Mouse (Mus musculus): ENCODE results near the gene Gck. TPM values are rescaled to one million over a fixed set of nuclear protein-coding genes. Genes with fewer than 3 reads are reported as not detected.
"Not testable (repeated sequence)": the region's sequence is repeated elsewhere in the genome, so short reads cannot be mapped to it uniquely, and the experiment has no call there.

The Gck gene
- polyA plus RNA-seq, 1 experiment from 2014 or later, result 0.48 TPM

DNA sequence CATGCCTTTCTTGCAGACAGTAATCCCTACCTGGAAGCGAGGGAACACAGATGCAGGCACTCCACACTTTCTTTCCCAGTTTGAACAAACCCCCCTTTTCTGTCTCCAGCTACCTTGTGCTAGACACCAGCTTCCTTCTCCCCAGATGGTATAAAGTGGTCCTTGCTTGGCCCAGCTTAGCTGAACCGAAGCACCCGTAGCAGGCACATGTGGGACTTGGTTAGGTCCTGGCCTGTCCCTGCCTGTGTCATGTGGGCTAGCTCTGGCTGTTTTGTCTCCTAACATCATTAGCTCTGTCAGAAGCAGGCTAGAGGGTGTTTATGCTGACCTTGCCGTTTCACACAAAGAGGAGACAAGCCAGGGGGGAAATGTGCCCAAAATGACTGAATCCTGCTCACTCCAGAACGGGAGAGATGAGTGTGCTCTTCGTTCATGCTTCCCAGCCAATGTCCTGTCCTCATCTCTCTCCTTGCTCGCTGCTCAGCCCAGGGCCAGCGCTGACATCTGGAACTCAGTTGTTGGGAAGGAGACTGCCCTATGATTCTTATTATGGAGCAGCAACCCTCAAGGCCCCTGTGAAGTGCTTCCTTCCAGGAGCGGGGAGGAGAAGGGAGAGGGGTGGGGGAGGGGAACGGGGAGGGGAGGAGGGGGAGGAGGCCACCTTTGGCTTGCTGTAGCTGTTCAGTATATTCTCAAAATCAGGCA lies 1.2 kb downstream of the Gck start:
- H3K27me3 ChIP-seq (ENCODE audit: control insufficient read depth, insufficient read depth, low read depth, low read length), result no peaks in the 10 kb centered on the region
- H3K9ac ChIP-seq (ENCODE audit: low read depth, low read length), result no peak overlapping the region
- 35% methylated on average over 10 of the region's 10 CpGs for WGBS (ENCODE audit: insufficient replicate concordance)

DNA sequence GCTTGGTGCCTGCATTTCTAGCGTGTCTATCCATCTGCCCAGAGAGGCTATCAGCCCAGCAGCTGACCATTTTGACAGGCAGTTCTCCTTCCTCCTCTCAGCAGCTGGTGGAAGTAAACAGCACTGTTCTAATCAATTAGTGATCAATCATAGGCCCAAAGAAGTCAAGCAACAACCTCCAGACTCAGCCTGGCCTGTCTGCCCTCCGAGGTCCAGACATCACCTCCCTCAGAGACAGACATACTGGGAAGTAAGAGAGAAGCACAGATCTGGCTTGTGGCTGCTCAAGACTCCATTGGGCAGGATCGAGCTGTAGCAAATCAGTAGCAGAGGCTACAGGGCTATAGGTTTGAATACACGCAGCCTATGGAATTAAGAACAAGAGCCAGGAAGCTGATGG lies 2.1 kb downstream of the Gck start:
- 46% methylated on average over 4 of the region's 4 CpGs for WGBS (ENCODE audit: insufficient replicate concordance)
- H3K4me1 ChIP-seq (ENCODE audit: control insufficient read depth, low read depth, low read length), result no peaks in the 10 kb centered on the region; the same call in 1 of the 2 replicates
- H3K9me3 ChIP-seq (replicated peaks; ENCODE audit: control insufficient read depth, low read length), result no peaks in the 10 kb centered on the region
- H3K4me2 ChIP-seq (ENCODE audit: low read depth, low read length), result no peak overlapping the region
- H3K27ac ChIP-seq (ENCODE audit: low read length), result no peak overlapping the region
- H3K36me3 ChIP-seq (ENCODE audit: control insufficient read depth, insufficient read depth), result no peaks in the 10 kb centered on the region
- H3K4me3 ChIP-seq (ENCODE audit: low read depth, low read length), result no peak overlapping the region
- H3K9ac ChIP-seq (ENCODE audit: low read depth, low read length), result no peak overlapping the region
- no peak for ATAC-seq (ENCODE audit: low read depth)
- no peaks in the 10 kb centered on the region for H3K27me3 ChIP-seq (ENCODE audit: control insufficient read depth, insufficient read depth, low read depth, low read length)

More for the DNA sequence above, 1.2 kb downstream of the Gck start:
- no peaks in the 10 kb centered on the region for H3K36me3 ChIP-seq (ENCODE audit: control insufficient read depth, insufficient read depth)
- ATAC-seq (ENCODE audit: low read depth), result no peak
- H3K4me3 ChIP-seq (ENCODE audit: low read depth, low read length), result no peak overlapping the region
- no peak overlapping the region for H3K4me2 ChIP-seq (ENCODE audit: low read depth, low read length)
- no peaks in the 10 kb centered on the region; the same call in 1 of the 2 replicates for H3K4me1 ChIP-seq (ENCODE audit: control insufficient read depth, low read depth, low read length)
- no peaks in the 10 kb centered on the region for H3K9me3 ChIP-seq (replicated peaks; ENCODE audit: control insufficient read depth, low read length)
- no peak overlapping the region for H3K27ac ChIP-seq (ENCODE audit: low read length)

DNA sequence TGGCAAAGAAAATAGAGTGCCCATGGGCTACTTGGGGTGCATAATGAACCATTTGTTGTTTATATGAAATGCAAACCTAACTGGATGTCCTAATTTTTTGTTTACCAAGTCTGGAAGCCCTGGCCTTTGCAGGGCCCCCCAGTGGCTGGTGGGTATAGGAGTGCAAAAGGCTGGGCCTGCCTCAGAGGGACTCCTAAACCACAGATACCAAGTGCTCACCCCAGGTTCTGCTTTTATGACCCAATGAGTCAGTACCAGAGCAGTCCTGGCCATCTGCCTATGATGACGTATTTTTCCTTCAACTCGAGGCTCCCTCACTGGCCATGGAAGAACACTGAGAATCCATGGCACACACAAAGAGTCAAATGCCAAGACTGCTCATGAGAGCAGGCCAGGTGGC lies 4.8 kb downstream of the Gck start:
- 50% methylated on average over 2 of the region's 2 CpGs for WGBS (ENCODE audit: insufficient replicate concordance)
- ATAC-seq (ENCODE audit: low read depth), result no peak
- H3K36me3 ChIP-seq (ENCODE audit: control insufficient read depth, insufficient read depth), result no peaks in the 10 kb centered on the region

DNA sequence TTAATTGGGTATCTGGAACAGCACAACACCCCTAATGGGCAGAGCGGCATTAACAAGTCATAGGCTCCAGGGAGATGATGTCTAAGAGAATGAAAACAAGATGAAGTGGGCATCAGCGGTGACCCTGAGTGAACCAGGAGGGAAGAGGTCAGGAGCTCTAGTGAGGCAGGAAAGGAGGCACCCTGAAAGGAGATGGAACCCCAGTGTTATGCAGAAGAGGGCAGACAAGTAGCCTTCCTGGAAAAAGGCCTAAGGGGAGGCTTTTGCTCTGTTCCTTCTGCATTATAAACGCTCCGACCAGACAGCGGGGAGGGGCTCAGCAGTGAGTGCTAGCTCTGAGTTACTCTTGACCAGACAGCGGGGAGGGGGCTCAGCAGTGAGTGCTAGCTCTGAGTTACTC lies 6.9 kb downstream of the Gck start:
- Histone ChIP-seq H3K27me3 (ENCODE audit: control insufficient read depth, insufficient read depth, low read depth, low read length) (no peaks in the 10 kb centered on the region), H3K9me3 (replicated peaks; ENCODE audit: control insufficient read depth, low read length) (no peaks in the 10 kb centered on the region), H3K27ac (ENCODE audit: low read length) (no peak overlapping the region), H3K4me2 (ENCODE audit: low read depth, low read length) (no peak overlapping the region), H3K4me3 (ENCODE audit: low read depth, low read length) (no peak overlapping the region), H3K4me1 (ENCODE audit: control insufficient read depth, low read depth, low read length) (no peaks in the 10 kb centered on the region), H3K36me3 (ENCODE audit: control insufficient read depth, insufficient read depth) (no peaks in the 10 kb centered on the region), H3K9ac (ENCODE audit: low read depth, low read length) (no peak overlapping the region)
- 65% methylated on average over 6 of the region's 6 CpGs for WGBS (ENCODE audit: insufficient replicate concordance)
- no peak for ATAC-seq (ENCODE audit: low read depth)

More for the DNA sequence above, 4.8 kb downstream of the Gck start:
- no peak overlapping the region for H3K4me2 ChIP-seq (ENCODE audit: low read depth, low read length)
- H3K27me3 ChIP-seq (ENCODE audit: control insufficient read depth, insufficient read depth, low read depth, low read length), result no peaks in the 10 kb centered on the region
- H3K9me3 ChIP-seq (replicated peaks; ENCODE audit: control insufficient read depth, low read length), result no peaks in the 10 kb centered on the region
- H3K4me1 ChIP-seq (ENCODE audit: control insufficient read depth, low read depth, low read length), result no peaks in the 10 kb centered on the region; the same call in 1 of the 2 replicates
- no peak overlapping the region for H3K4me3 ChIP-seq (ENCODE audit: low read depth, low read length)
- no peak overlapping the region for H3K27ac ChIP-seq (ENCODE audit: low read length)
- no peak overlapping the region for H3K9ac ChIP-seq (ENCODE audit: low read depth, low read length)

DNA sequence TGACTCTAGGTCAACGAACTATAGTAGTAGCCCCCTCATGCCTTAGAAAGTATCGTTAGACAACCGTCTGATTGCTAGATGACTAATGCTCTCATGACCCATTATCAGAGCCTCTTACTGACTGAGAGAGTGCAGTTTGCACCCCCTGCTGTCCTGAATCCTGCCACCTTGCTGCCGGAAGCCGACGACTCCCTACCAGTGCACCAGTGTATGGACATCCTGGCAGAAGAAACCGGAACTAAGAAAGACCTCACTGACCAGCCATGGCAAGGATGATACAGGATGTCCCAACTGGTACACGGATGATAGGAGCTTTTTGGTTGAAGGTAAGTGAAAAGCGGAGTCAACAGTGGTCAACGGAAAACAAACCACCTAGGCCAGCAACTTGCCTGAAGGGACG lies 15.3 kb downstream of the Gck start:
- not testable (repeated sequence) for H3K4me3 ChIP-seq (ENCODE audit: low read depth, low read length); H3K4me1 ChIP-seq (ENCODE audit: control insufficient read depth, low read depth, low read length); H3K27me3 ChIP-seq (ENCODE audit: control insufficient read depth, insufficient read depth, low read depth, low read length); H3K27ac ChIP-seq (ENCODE audit: low read length); H3K36me3 ChIP-seq (ENCODE audit: control insufficient read depth, insufficient read depth); H3K9me3 ChIP-seq (replicated peaks; ENCODE audit: control insufficient read depth, low read length); H3K4me2 ChIP-seq (ENCODE audit: low read depth, low read length); H3K9ac ChIP-seq (ENCODE audit: low read depth, low read length); ATAC-seq (ENCODE audit: low read depth)
- WGBS (ENCODE audit: insufficient replicate concordance), result 77% methylated on average over 11 of the region's 11 CpGs

DNA sequence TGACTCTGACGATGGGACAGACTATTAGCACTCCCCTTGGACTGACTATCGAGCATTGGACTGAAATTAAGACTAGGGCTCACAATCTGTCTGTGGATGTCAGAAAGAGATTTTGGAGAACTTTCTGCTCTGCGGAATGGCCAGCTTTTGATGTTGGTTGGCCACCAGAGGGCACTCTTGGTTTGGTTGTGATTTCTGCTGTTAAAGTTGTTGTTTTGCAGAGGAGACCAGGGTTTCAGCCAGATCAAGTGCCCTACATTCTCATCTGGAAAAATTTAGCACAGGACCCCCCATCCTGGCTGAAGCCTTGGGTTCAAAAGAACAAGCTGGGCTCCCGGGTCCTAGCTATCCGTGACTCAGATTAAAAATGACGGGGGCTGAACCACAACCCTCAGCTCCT lies 17.9 kb downstream of the Gck start:
- WGBS (ENCODE audit: insufficient replicate concordance), result 75% methylated on average over 6 of the region's 6 CpGs
- not testable (repeated sequence) for H3K9ac ChIP-seq (ENCODE audit: low read depth, low read length); H3K4me1 ChIP-seq (ENCODE audit: control insufficient read depth, low read depth, low read length)

DNA sequence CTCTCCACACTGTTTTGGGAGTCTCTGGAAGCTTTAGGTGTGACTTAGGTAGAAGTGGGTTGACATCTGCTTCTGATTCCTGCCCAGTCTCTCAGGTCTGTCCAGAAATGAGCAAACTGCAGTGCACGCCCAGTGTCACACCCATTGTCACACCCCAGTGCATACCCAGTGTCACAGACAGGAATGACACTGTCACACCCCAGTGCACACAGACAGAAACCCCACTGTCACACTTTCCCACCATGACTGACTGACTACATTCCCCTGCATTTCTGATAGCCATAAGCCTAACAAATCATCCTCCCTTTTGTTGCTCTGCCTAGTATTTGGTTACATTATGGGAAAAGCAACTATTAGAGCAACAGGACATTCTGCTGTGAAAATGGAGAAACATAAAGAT lies 19.3 kb downstream of the Gck start:
- H3K9me3 ChIP-seq (replicated peaks; ENCODE audit: control insufficient read depth, low read length), result no peaks in the 10 kb centered on the region
- H3K4me1 ChIP-seq (ENCODE audit: control insufficient read depth, low read depth, low read length), result no peaks in the 10 kb centered on the region
- 52% methylated on average over 1 of the region's 1 CpGs for WGBS (ENCODE audit: insufficient replicate concordance)
- H3K4me2 ChIP-seq (ENCODE audit: low read depth, low read length), result no peak overlapping the region
- no peak overlapping the region for H3K4me3 ChIP-seq (ENCODE audit: low read depth, low read length)
- no peaks in the 10 kb centered on the region for H3K27me3 ChIP-seq (ENCODE audit: control insufficient read depth, insufficient read depth, low read depth, low read length)
- no peak for ATAC-seq (ENCODE audit: low read depth)
- no peak overlapping the region for H3K27ac ChIP-seq (ENCODE audit: low read length)
- H3K36me3 ChIP-seq (ENCODE audit: control insufficient read depth, insufficient read depth), result no peaks in the 10 kb centered on the region
- H3K9ac ChIP-seq (ENCODE audit: low read depth, low read length), result no peak overlapping the region

More for the DNA sequence above, 17.9 kb downstream of the Gck start:
- ATAC-seq (ENCODE audit: low read depth); H3K4me2 ChIP-seq (ENCODE audit: low read depth, low read length); H3K4me3 ChIP-seq (ENCODE audit: low read depth, low read length); H3K36me3 ChIP-seq (ENCODE audit: control insufficient read depth, insufficient read depth); H3K27ac ChIP-seq (ENCODE audit: low read length); H3K9me3 ChIP-seq (replicated peaks; ENCODE audit: control insufficient read depth, low read length); H3K27me3 ChIP-seq (ENCODE audit: control insufficient read depth, insufficient read depth, low read depth, low read length): not testable (repeated sequence)

DNA sequence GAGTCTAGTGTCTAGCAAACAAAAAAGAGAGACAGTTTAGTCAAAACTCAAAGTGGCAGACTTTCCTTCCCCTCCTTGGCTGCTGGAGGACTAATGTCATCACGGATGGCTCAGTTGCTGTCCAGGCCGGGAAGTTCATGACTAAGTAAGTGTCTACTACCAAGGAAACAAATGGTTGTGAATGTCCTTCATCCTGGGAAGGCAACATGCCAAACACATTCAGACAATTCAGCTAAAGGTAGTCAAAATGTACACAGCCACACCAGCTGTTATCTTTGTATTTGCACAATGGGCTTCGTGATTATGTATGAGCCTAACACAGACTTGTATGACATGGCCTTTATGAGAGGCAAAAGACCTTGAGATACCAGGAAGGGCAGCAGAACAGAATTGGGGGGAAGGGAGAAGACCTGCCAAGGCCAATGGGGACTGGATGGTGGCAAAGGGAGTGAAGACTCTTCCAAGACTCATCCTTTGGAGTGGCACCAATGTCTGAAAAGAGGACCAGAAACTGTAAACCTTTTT lies 23.1 kb downstream of the Gck start:
- no peak for ATAC-seq (ENCODE audit: low read depth)
- WGBS (ENCODE audit: insufficient replicate concordance), result 60% methylated on average over 3 of the region's 3 CpGs
- Histone ChIP-seq H3K27ac (ENCODE audit: low read length) (no peak overlapping the region), H3K36me3 (ENCODE audit: control insufficient read depth, insufficient read depth) (no peaks in the 10 kb centered on the region), H3K9me3 (replicated peaks; ENCODE audit: control insufficient read depth, low read length) (no peaks in the 10 kb centered on the region), H3K27me3 (ENCODE audit: control insufficient read depth, insufficient read depth, low read depth, low read length) (no peaks in the 10 kb centered on the region), H3K9ac (ENCODE audit: low read depth, low read length) (no peak overlapping the region), H3K4me3 (ENCODE audit: low read depth, low read length) (no peak overlapping the region), H3K4me1 (ENCODE audit: control insufficient read depth, low read depth, low read length) (no peaks in the 10 kb centered on the region), H3K4me2 (ENCODE audit: low read depth, low read length) (no peak overlapping the region)

DNA sequence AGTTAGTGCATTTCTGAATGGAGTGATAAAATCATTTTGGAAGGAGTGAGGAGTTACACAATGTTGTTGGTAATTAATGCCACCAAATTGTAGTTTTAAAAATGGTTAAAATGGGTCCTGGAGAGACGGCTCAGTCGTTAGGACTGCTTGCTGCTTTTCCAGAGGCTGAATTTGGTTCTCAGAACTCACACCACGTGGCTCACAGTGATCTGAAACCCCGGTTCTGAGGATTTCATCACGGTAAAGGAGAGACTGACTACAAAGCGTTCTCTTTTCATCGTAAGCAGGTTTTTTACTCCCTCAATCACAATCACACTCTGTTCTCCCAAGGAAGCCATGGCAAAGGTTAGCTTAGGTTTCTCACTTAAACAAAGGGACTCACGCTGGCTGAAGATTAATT lies 25.2 kb downstream of the Gck start:
- no peaks in the 10 kb centered on the region; the same call in 1 of the 2 replicates for H3K27me3 ChIP-seq (ENCODE audit: control insufficient read depth, insufficient read depth, low read depth, low read length)
- H3K9ac ChIP-seq (ENCODE audit: low read depth, low read length), result no peak overlapping the region
- peaks cover 6% of the 10 kb centered on the region for H3K4me1 ChIP-seq (ENCODE audit: control insufficient read depth, low read depth, low read length)
- ATAC-seq (ENCODE audit: low read depth), result no peak
- WGBS (ENCODE audit: insufficient replicate concordance), result 63% methylated on average over 8 of the region's 8 CpGs
- H3K27ac ChIP-seq (ENCODE audit: low read length), result no peak overlapping the region
- no peaks in the 10 kb centered on the region for H3K9me3 ChIP-seq (replicated peaks; ENCODE audit: control insufficient read depth, low read length)
- H3K4me3 ChIP-seq (ENCODE audit: low read depth, low read length), result no peak overlapping the region
- H3K36me3 ChIP-seq (ENCODE audit: control insufficient read depth, insufficient read depth), result no peaks in the 10 kb centered on the region
- H3K4me2 ChIP-seq (ENCODE audit: low read depth, low read length), result no peak overlapping the region

Data from liver, embryonic 16.5 days (tissue).